Mouse (Mus musculus) erythroblast, embryonic 14.5 days (primary cell): ENCODE measurements at regions not wholly inside any gene's neighbourhood (a gene's known extent, or its start where the extent isn't known, plus 50 kb on each side); places are given as distances from the start of the nearest gene placed in this dataset.

Source experiments
- GATA1 ChIP-seq: IDR thresholded peaks from 2 replicates; pipeline ENCODE4 v1.6.1; 2012; ENCODE audit warnings: low read length, inconsistent platforms, mixed read lengths
- TAL1 ChIP-seq: IDR thresholded peaks from 3 replicates; pipeline ENCODE4 v1.6.1; 2012; ENCODE audit warnings: low read length, inconsistent platforms, mixed read lengths

GRCm38 (mm10) chr7:72609791-72610190 lies 303.4 kb upstream of the Mctp2 start:
- TF ChIP-seq GATA1 (no peak), TAL1 (no peak)
